Mouse (Mus musculus): ENCODE measurements at regions not wholly inside any gene's neighbourhood (a gene's known extent, or its start where the extent isn't known, plus 50 kb on each side); places are given as distances from the start of the nearest gene placed in this dataset.

GRCm38 (mm10) chr11:104038271-104038800 is 71.8 kb downstream of the Arf2 start:
- no peak for DNase-seq (ENCODE audit: low spot score)

GRCm38 (mm10) chr11:104045216-104045615 is 78.7 kb downstream of the Arf2 start:
- no peak for DNase-seq (ENCODE audit: low spot score)

GRCm38 (mm10) chr11:104051986-104052385 is 80.7 kb upstream of the Crhr1 start:
- DNase-seq (ENCODE audit: low spot score): no peak

- DNase-seq (ENCODE audit: low spot score): peak; percentile 12
Observed at GRCm38 (mm10) chr11:104053242-104053641, 79.4 kb upstream of the Crhr1 start.

- DNase-seq (ENCODE audit: low spot score): no peak
Observed at GRCm38 (mm10) chr11:104055941-104056340, 76.7 kb upstream of the Crhr1 start.

GRCm38 (mm10) chr11:104057046-104057445 is 75.6 kb upstream of the Crhr1 start:
- DNase-seq (ENCODE audit: low spot score): no peak

- DNase-seq (ENCODE audit: low spot score): no peak
Observed at GRCm38 (mm10) chr11:104058600-104058999, 74.1 kb upstream of the Crhr1 start.

- DNase-seq (ENCODE audit: low spot score): no peak
Observed at GRCm38 (mm10) chr11:104059085-104059484, 73.6 kb upstream of the Crhr1 start.

- DNase-seq (ENCODE audit: low spot score): no peak
Observed at GRCm38 (mm10) chr11:104061361-104061760, 71.3 kb upstream of the Crhr1 start.

GRCm38 (mm10) chr11:104065181-104065580 is 67.5 kb upstream of the Crhr1 start:
- no peak for DNase-seq (ENCODE audit: low spot score)

- no peak for DNase-seq (ENCODE audit: low spot score)
Observed at GRCm38 (mm10) chr11:104072591-104073183, 60.0 kb upstream of the Crhr1 start.

GRCm38 (mm10) chr11:104074763-104075162 is 57.9 kb upstream of the Crhr1 start:
- no peak for DNase-seq (ENCODE audit: low spot score)

- no peak for DNase-seq (ENCODE audit: low spot score)
Observed at GRCm38 (mm10) chr11:104075394-104075793, 57.3 kb upstream of the Crhr1 start.

- no peak for DNase-seq (ENCODE audit: low spot score)
Observed at GRCm38 (mm10) chr11:104082083-104082482, 50.6 kb upstream of the Crhr1 start.
